Mouse (Mus musculus) lung, adult 2 months (tissue): Measurements from ENCODE around the gene Stx1a.

Experiments used
- CTCF ChIP-seq: fragments of 200-500 bp; IDR thresholded peaks from 2 replicates; pipeline ENCODE4 v1.5.1; 2011; ENCODE audit warnings: mild to moderate bottlenecking, low read length, control low read depth; ENCODE audit not compliant: insufficient read depth
- POLR2A ChIP-seq: fragments of 200-500 bp; IDR thresholded peaks from 2 replicates; pipeline ENCODE4 v1.6.1; 2011; ENCODE audit warnings: low read depth, mild to moderate bottlenecking, control low read depth, low read length, borderline replicate concordance; ENCODE audit errors: extremely low read depth

- TF ChIP-seq CTCF (no peak), POLR2A (no peak)
Measured at GRCm38 (mm10) chr5:135037946-135038345, 14.7 kb downstream of the Stx1a start.
